Mouse (Mus musculus) liver, embryonic 13.5 days (tissue): ENCODE results near the gene Ly6g6d. TPM values are rescaled to one million over a fixed set of nuclear protein-coding genes. Genes with fewer than 3 reads are reported as not detected.

Experiments
- ATAC-seq: fragments of 200-750 bp; cut with Nextera tagmentation; 2 replicates; pipeline ENCODE4 v1.8.0; 2017; ENCODE audit warnings: low read depth, mild to moderate bottlenecking, moderate number of reproducible peaks, moderate library complexity
- DNase-seq: peaks from one replicate; pipeline ENCODE4 v3.0.0; 2022
- H3K27ac ChIP-seq: fragments of 300-500 bp; sonication (generic); 2 replicates; pipeline ENCODE4 v1.5.1; 2015; ENCODE audit warnings: moderate library complexity, mild to moderate bottlenecking, inconsistent platforms
- H3K27me3 ChIP-seq: fragments of 300-500 bp; sonication (generic); 2 replicates; pipeline ENCODE4 v1.6.1; 2015; ENCODE audit warnings: mild to moderate bottlenecking, inconsistent platforms
- H3K36me3 ChIP-seq: fragments of 300-500 bp; sonication (generic); 2 replicates; pipeline ENCODE4 v1.6.1; 2015; ENCODE audit warnings: mild to moderate bottlenecking, inconsistent platforms
- H3K4me1 ChIP-seq: fragments of 300-500 bp; sonication (generic); replicated peaks from 2 replicates; pipeline ENCODE4 v1.6.1; 2015; ENCODE audit warnings: inconsistent platforms
- H3K4me2 ChIP-seq: fragments of 300-500 bp; sonication (generic); 2 replicates; pipeline ENCODE4 v1.6.1; 2015; ENCODE audit warnings: inconsistent platforms, mild to moderate bottlenecking, moderate library complexity
- H3K4me3 ChIP-seq: fragments of 300-500 bp; sonication (generic); replicated peaks from 2 replicates; pipeline ENCODE4 v1.5.1; 2015; ENCODE audit warnings: mild to moderate bottlenecking, inconsistent platforms
- H3K9ac ChIP-seq: fragments of 300-500 bp; sonication (generic); 2 replicates; pipeline ENCODE4 v1.6.1; 2015; ENCODE audit warnings: mild to moderate bottlenecking, inconsistent platforms
- H3K9me3 ChIP-seq: fragments of 300-500 bp; sonication (generic); replicated peaks from 2 replicates; pipeline ENCODE4 v1.6.1; 2016; ENCODE audit warnings: inconsistent platforms
- WGBS: fragments of 180-500 bp; shearing (Covaris S2); methylation state at CpG from one replicate; pipeline ENCODE4 v1.1.7; 2015; ENCODE audit not compliant: insufficient replicate concordance; 5-methylcytosine and 5-hydroxymethylcytosine counted together
- polyA plus RNA-seq: library from polyadenylated mRNA; unstranded; fragments of >200 nt; fragmentation: Nextera tagmentation; extraction: Ambion mirVana; gene quantifications from 2 replicates; pipeline ENCODE4 v1.2.1, GENCODE M21; 2015

The Ly6g6d gene
- polyA plus RNA-seq, 1 experiment from 2014 or later = 0.47 TPM

DNA sequence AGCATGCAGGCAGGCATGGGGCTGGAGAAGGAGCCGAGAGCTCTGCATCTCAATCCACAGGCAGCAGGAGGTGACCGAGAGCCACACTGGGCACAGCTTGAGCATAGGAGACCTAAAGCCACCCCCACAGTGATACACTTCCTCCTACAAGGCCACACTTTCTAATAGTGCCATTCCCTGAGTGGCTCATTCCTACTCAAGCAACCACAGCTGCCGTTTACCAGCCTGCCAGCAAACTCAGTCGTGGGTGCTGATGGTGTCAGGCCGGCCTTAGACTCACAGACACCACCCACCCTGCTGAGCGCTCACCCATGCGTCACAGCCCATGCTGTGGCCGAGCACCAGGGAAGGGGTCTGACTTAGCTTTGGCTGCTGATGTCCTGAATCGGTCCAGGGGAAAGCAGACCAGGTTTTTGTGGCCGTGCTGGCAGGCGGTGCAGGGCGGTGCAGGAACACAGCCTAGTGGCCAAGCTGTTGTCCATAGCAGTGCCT lies 19.3 kb upstream of the Ly6g6d start:
- no peaks in the 10 kb centered on the region for H3K27me3 ChIP-seq
- H3K4me3 ChIP-seq = no peak overlapping the region
- ATAC-seq (no peak), DNase-seq (no peak)
- H3K9me3 ChIP-seq = no peaks in the 10 kb centered on the region
- no peak overlapping the region for H3K27ac ChIP-seq
- H3K4me2 ChIP-seq = no peak overlapping the region
- H3K4me1 ChIP-seq = peaks cover 31% of the 10 kb centered on the region
- 87% methylated on average over 12 of the region's 12 CpGs for WGBS
- H3K9ac ChIP-seq = no peak overlapping the region
- peaks cover 98% of the 10 kb centered on the region for H3K36me3 ChIP-seq

DNA sequence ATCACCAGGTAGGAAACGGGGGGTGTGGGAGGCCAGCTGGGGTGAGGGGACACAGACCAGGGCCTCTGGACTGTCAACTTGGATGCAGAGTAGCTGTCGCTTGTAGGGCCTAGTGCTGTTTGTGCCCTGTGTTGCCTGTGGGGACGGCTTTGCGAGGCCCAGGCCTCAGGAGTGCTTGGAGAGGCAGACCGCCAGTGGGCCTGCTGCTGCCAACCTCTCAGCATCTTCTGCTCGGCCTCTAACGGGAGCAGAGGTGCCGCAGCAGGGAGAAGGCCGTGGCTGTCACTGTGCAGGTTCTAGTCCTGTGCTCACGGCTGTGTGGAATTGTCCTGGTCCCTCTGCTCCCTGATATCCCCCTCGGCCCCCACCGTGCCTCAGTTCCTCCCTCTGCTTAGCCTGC lies 18.7 kb upstream of the Ly6g6d start:
- Histone ChIP-seq H3K9me3 (no peaks in the 10 kb centered on the region), H3K27ac (no peak overlapping the region), H3K4me2 (no peak overlapping the region), H3K27me3 (no peaks in the 10 kb centered on the region), H3K36me3 (peaks cover 97% of the 10 kb centered on the region), H3K4me1 (peaks cover 28% of the 10 kb centered on the region), H3K9ac (no peak overlapping the region), H3K4me3 (no peak overlapping the region)
- DNase-seq = no peak
- WGBS = 88% methylated on average over 12 of the region's 12 CpGs
- no peak for ATAC-seq

DNA sequence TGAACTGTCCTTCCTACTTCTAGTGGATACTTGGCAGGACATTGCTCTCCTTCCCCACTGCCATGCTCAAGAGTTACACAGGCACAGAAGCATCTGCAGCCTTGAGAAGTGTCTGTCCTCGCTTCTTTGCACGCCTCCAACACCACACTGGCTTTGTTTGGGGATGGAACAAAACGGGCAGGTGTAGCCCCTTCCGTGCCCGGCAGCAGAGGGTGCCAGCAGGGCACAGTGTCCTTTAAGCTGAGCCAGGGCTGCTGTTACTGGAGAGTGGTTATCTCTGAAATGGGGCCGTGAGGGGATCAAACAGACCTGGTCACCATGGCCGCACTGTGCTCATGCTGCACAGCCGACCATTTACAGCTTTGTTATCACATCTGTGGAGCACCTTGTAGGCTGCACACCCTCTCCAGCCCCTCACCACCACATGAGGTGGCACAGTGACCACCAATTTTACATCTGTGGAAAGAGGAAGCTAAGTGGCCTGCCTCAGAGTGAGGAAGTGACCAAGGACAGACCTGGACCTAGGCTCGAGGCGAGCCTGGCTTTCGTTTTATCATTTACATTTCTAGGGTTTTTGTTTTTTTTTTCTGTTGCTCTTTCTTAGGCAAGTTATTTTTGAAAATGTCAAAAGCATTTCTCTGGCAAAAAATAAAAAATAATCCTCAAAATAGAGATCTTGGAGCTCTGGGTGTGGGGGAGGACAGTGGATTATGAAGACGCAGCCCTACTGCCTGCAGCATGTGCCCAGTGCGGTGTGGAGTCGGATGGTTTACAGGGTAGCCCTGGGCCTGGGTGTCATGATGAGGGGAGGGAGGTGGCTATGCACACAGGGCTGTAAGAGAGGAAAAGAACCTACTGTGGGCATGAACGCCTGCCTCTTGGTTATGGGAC lies 16.9 kb upstream of the Ly6g6d start:
- peaks cover 31% of the 10 kb centered on the region for H3K4me1 ChIP-seq
- WGBS = 78% methylated on average over 15 of the region's 15 CpGs
- H3K27me3 ChIP-seq = no peaks in the 10 kb centered on the region
- DNase-seq = no peak
- no peaks in the 10 kb centered on the region for H3K9me3 ChIP-seq
- H3K4me3 ChIP-seq = no peak overlapping the region
- no peak overlapping the region for H3K4me2 ChIP-seq
- H3K9ac ChIP-seq = no peak overlapping the region
- H3K27ac ChIP-seq = no peak overlapping the region
- no peak for ATAC-seq
- peaks cover 89% of the 10 kb centered on the region for H3K36me3 ChIP-seq

DNA sequence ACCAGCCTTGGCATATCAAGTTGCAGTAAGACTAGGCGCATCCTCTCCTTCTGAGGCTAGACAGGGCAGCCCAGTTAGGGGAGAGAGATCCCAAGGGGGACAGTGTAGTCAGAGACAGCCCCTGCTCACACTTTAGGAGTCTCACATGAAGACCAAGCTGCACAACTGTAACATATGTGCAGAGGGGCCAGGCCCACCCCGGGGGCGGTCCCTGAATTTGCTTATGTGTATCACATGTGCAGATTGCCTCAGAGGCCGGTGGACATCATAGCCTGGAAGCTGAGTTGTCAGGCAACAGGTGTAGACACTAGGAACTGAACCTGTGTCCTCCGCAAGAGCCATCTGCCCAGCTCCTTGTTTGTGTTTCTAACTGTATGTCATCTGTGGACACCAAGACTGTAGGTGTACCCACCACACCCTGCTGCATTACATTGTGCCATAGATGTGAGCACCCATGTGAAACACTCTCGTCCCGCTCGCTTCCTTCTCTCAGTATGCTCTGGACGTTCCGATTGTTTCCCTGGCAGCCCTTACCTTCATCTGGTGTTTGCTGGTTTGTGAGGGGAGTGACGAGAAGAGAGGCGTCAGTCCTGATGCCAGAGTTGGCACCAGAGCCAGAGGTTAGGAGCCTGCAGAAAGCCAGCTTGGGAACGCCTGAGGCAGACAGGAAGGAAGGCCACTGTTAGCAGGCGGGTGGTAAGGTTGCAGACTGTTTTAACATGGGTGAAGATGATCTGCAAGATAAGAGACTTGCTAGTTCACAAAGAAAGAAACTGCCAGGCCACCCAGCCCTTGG lies 14.7 kb upstream of the Ly6g6d start:
- ATAC-seq (no peak), DNase-seq (no peak)
- 86% methylated on average over 14 of the region's 14 CpGs for WGBS
- Histone ChIP-seq H3K4me2 (no peak overlapping the region), H3K36me3 (peaks cover 70% of the 10 kb centered on the region), H3K27me3 (no peaks in the 10 kb centered on the region), H3K4me1 (peaks cover 38% of the 10 kb centered on the region), H3K27ac (no peak overlapping the region), H3K4me3 (no peak overlapping the region), H3K9me3 (no peaks in the 10 kb centered on the region), H3K9ac (no peak overlapping the region)

DNA sequence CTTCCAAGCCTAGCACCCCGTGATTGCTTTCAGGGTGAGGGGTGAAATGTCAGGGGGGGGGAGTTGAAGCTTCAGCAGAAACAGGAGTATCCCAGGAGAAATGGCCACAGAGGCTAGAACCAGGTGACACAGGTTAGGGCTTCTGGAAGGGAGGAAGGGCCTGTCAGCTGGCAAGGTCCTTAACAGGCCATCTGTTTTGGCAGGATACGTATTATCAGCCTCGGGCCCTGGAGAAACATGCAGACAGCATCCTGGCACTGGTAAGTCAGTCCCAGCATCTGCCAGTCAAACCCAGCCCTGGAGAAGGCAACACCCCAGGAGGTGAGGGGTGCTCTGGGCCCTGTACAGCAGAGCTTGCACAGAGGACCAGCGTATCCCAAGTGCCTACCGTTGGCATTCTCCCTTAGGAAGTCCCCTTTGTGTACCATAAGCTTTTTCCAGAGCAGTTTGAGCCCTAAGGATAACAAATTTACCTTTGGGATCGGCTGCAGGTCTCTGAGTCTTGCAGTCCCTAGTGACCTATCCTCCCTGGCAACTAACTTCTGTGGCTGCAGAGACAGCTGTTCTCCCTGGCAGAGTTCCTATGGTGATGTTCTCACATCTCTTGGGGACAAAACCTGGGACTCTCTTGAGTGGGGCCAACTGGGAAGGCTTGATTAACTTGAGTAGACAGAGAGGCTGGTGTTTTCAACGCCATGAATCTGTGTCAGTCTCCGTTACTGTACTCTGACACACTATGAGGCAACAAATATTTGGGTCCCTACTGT lies 12.5 kb upstream of the Ly6g6d start:
- 0 out of 2 replicates have a peak, but pooled peaks cover 4% of the 10 kb centered on the region for H3K27me3 ChIP-seq
- H3K36me3 ChIP-seq = peaks cover 47% of the 10 kb centered on the region
- peaks cover 43% of the 10 kb centered on the region for H3K4me1 ChIP-seq
- peak overlapping the region; percentile 74 for H3K4me3 ChIP-seq
- H3K9me3 ChIP-seq = no peaks in the 10 kb centered on the region
- peak overlapping the region; percentile 79 for H3K4me2 ChIP-seq
- DNase-seq = peak; percentile 67
- peak overlapping the region; percentile 87 for H3K9ac ChIP-seq
- ATAC-seq = peak; percentile 59
- peak overlapping the region; percentile 91 for H3K27ac ChIP-seq
- WGBS = 57% methylated on average over 8 of the region's 8 CpGs

DNA sequence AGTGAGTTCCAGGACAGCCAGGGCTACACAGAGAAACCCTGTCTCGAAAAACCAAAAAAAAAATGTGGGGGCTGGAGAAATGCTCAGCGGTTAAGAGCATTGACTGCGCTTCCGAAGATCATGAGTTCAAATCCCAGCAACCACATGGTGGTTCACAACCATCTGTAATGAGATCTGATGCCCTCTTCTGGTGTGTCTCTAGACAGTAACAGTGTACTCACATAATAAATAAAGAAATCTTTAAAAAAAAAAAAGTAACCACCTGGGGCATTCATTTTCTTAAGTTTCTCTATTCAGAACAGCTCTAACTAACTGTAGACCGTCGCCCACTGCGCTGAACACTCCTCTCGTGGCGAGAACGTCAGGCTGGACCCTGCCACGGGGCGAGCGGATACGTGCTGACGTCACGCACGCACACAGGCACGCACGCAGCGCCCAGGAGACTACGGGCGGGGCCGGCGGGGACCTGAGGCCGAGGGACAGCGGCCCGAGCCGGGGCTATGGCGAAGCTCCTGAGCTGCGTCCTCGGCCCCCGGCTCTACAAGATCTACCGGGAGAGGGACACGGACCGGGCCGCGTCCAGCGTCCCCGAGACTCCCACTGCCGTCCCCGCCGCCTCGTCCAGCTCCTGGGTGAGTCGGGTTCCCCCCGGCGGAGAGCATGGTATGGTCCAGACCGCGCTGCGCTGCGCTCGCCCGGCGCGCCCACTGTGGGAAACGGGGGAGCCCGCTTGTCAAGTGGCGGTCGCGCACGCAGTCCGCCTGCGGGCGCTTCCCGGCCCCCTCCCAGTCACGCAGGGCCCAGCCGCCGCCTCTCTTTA lies 11.2 kb upstream of the Ly6g6d start, which contains the start of gene Abhd16a:
Gene Abhd16a, plus strand, starts transcription at position 439 of the 820 bp plus-strand sequence.
- H3K27me3 ChIP-seq = 0 out of 2 replicates have a peak, but pooled peaks cover 4% of the 10 kb centered on the region
- H3K4me2 ChIP-seq = peak within 1 kb of the TSS; percentile 79
- H3K4me1 ChIP-seq = peaks cover 49% of the 10 kb centered on the region
- H3K27ac ChIP-seq = peak within 1 kb of the TSS; percentile 91
- WGBS = 2% methylated on average over 66 of the region's 67 CpGs
- peak within 1 kb of the TSS; percentile 87 for H3K9ac ChIP-seq
- H3K36me3 ChIP-seq = peaks cover 34% of the 10 kb centered on the region
- DNase-seq = peak; percentile 92
- ATAC-seq = peak; percentile 96
- no peaks in the 10 kb centered on the region for H3K9me3 ChIP-seq
- peak within 1 kb of the TSS; percentile 74 for H3K4me3 ChIP-seq

DNA sequence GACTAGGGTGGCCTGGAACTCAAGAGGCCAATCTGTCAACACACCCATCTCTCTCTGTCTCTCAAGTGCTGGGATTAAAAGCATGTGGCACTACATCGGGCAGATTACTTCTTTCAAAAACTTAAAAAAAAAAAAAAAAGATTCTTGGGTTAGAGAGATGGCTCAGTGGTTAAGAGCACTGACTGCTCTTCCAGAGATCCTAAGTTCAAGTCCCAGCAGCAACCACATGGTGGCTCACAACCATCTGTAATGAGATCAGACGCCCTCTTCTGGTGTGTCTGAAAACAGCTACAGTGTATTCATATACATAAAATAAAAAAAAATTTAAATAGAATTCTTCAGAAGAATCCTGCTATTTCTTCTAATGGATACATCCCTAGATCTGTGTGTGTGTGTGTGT lies 10.3 kb upstream of the Ly6g6d start:
- ATAC-seq = no peak
- H3K27ac ChIP-seq = no peak overlapping the region
- H3K9ac ChIP-seq = no peak overlapping the region
- no peaks in the 10 kb centered on the region for H3K9me3 ChIP-seq
- 0 out of 2 replicates have a peak, but pooled peaks cover 4% of the 10 kb centered on the region for H3K27me3 ChIP-seq
- H3K4me2 ChIP-seq = no peak overlapping the region
- no peak for DNase-seq
- H3K4me1 ChIP-seq = peaks cover 53% of the 10 kb centered on the region
- peaks cover 25% of the 10 kb centered on the region for H3K36me3 ChIP-seq
- H3K4me3 ChIP-seq = no peak overlapping the region
- 34% methylated on average over 2 of the region's 2 CpGs for WGBS

DNA sequence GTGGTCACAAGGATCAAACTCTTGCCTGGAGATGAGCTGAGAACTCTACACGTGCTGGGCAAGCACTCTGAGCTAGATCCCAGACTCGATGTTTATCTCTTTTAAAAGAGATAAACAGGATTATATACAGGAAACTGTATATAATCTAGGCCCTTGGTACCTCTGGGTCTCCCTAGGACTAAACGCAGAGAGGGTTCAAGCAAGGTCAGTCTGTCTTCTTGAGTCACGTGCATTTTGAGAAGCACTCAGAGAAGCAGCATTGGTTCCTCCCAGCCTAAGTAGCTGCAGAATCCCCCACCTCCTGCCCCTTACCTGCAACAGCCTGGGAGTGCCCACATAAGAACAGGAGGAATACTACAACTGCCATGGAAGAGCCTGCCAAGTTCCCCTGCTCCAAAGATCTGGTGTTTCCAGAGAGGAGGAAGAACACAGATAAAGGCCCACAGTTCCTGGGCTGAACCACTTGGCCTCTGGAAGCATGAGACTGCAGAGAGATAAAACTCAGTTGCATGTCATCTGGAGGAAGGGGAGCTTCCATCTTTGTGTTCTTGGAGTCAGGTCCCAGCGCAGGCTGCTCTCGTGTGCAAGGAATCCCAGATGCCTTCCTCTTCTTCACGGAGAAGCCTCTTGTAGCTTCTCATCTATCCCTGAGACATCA lies 7.5 kb upstream of the Ly6g6d start, which contains the start of gene Ly6g6f:
Gene Ly6g6f, minus strand, starts transcription at position 403 of the 658 bp plus-strand sequence.
- Histone ChIP-seq H3K27ac (peak within 1 kb of the TSS; percentile 43), H3K9me3 (no peaks in the 10 kb centered on the region), H3K27me3 (0 out of 2 replicates have a peak, but pooled peaks cover 4% of the 10 kb centered on the region), H3K4me1 (peaks cover 37% of the 10 kb centered on the region), H3K36me3 (no peaks in the 10 kb centered on the region; the same call in 1 of the 2 replicates), H3K4me2 (no peak within 1 kb of the TSS), H3K9ac (no peak within 1 kb of the TSS; the same call in 1 of the 2 replicates), H3K4me3 (no peak within 1 kb of the TSS)
- ATAC-seq = no peak
- WGBS = 40% methylated on average over 7 of the region's 7 CpGs
- DNase-seq = no peak

DNA sequence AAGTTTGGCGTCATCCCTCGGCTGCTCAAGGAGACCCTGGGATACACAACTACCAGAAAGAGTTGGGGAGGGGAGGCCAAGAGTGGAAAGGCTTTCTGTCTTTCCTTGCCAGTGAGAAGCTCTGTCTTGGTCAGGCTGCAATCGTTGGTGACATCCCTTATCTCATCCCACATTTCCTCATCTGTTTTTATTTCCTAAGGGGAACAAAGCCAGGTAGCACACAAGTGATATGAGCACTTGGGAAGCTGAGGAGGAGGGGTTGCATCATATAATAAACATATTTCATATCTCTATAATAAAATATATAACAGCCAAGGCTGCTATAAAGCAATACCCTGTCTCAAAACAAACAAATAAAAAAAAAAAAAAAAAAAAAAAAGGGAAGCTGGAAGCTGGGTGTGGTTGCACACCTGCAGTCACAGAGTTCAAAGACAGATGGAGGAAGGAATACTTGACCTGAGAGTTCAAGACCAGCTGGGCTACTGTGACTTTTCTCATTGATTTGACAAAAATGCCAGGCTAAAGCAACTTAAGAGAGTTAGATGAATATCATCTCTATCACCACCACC lies 6.1 kb upstream of the Ly6g6d start:
- Histone ChIP-seq H3K27me3 (0 out of 2 replicates have a peak, but pooled peaks cover 4% of the 10 kb centered on the region), H3K9ac (no peak overlapping the region), H3K4me2 (no peak overlapping the region), H3K4me3 (no peak overlapping the region), H3K27ac (peak overlapping the region; percentile 7; the same call in 1 of the 2 replicates), H3K4me1 (peaks cover 44% of the 10 kb centered on the region), H3K9me3 (no peaks in the 10 kb centered on the region), H3K36me3 (no peaks in the 10 kb centered on the region)
- no peak for DNase-seq
- 47% methylated on average over 3 of the region's 3 CpGs for WGBS
- ATAC-seq = no peak
